Mouse (Mus musculus): ENCODE measurements around the gene AW011738.

Gene AW011738

DNA sequence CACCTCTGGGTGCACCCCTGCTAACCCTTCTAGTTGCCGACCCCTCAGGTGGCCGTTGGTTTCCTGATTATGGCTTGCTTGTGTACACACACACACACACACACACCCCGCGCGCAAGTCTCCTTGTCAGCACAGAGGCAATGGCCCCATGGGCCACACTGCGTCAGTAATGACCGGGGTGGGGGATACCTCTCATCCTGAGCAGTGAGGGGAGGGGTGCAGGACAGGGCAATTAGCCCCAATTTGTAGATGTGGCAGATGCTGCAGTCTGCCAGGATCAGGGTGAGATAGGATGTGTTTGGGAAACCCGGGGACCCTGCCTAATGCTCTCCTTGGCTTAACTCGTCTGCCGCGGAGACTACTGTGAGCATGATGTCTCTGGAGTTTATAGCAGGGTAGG, 46.5 kb downstream of the AW011738 start:
- DNase-seq (ENCODE audit: low spot score): no peak

GRCm38 (mm10) chr4:156251081-156251480, 48.0 kb downstream of the AW011738 start:
- no peak for DNase-seq (ENCODE audit: low spot score)

DNA sequence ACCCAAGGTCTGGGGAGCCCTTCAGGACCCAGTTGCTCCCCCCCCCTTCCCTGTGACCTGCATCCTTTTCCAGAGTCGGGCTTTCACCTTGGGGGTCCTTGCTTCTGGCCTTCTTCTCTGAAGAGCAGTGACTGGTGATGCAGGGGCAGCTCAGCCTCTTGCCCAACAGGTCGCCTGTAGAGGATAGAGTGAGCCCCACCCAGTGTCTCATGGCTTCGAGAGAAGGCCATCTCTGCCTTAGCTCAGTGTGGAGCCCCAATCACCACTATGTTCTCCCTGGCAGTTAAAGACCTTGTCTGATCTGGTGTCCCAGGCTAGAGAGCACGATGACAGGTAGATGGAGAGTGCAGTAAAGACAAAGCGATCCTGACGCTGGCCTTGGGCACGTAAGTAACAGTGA, 49.0 kb downstream of the AW011738 start:
- DNase-seq (ENCODE audit: low spot score): no peak

- no peak for DNase-seq (ENCODE audit: low spot score)
Observed at GRCm38 (mm10) chr4:156252619-156253018, 49.5 kb downstream of the AW011738 start.

DNA sequence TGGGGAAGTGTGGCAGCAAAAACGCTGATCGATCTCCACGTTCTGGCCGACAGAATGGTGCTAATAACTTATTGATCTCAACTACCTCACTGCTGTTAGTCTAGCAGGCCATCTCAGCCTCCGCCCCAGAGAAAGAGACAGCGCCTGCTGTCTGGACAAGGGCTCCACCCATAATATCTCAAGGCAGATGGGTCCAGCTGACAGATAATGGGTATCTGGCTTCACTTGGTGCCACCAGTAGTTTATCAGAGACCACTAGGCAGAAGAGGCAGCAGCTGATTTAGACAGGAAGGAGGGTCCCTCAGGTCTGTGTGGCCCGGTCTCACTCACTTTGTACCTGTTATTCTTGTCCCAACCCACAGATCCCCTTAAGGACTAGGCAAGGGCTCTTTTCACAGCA, 49.9 kb downstream of the AW011738 start:
- no peak for DNase-seq (ENCODE audit: low spot score)

GRCm38 (mm10) chr4:156254361-156255077, 51.4 kb downstream of the AW011738 start:
- no peak for DNase-seq (ENCODE audit: low spot score)
